Mouse (Mus musculus): ENCODE measurements around the gene Vmn1r43.
"Not testable (repeated sequence)": the region's sequence is repeated elsewhere in the genome, so short reads cannot be mapped to it uniquely, and the experiment has no call there.

Gene Vmn1r43

GRCm38 (mm10) chr6:89876313-89876712 is at the start of gene Vmn1r43, which contains the start of gene Vmn1r42:
Gene Vmn1r43, minus strand, starts transcription at chr6:89876413.
Gene Vmn1r42, minus strand, starts transcription at chr6:89876413.
- not testable (repeated sequence) for DNase-seq (ENCODE audit: low read depth, low spot score)

GRCm38 (mm10) chr6:89883812-89884211 is 7.6 kb upstream of the Vmn1r43 start:
- no peak for DNase-seq (ENCODE audit: low read depth, low spot score)

GRCm38 (mm10) chr6:89883360-89883759 is 7.1 kb upstream of the Vmn1r43 start, which contains the start of gene Vmn1r44:
Gene Vmn1r44, plus strand, starts transcription at chr6:89883660.
- DNase-seq (ENCODE audit: low read depth, low spot score) = no peak

GRCm38 (mm10) chr6:89880867-89881266 is 4.7 kb upstream of the Vmn1r43 start:
- no peak for DNase-seq (ENCODE audit: low read depth, low spot score)

- no peak for DNase-seq (ENCODE audit: low read depth, low spot score)
Observed at GRCm38 (mm10) chr6:89876963-89877362, 750 bp upstream of the Vmn1r43 start.

GRCm38 (mm10) chr6:89867976-89868375 is 8.2 kb downstream of the Vmn1r43 start:
- DNase-seq (ENCODE audit: low read depth, low spot score) = no peak

GRCm38 (mm10) chr6:89867276-89867675 is 8.9 kb downstream of the Vmn1r43 start:
- DNase-seq (ENCODE audit: low read depth, low spot score) = no peak

GRCm38 (mm10) chr6:89863792-89864191 is 12.4 kb downstream of the Vmn1r43 start:
- no peak for DNase-seq (ENCODE audit: low read depth, low spot score)

GRCm38 (mm10) chr6:89859839-89860238 is 16.4 kb downstream of the Vmn1r43 start:
- DNase-seq (ENCODE audit: low read depth, low spot score) = no peak

GRCm38 (mm10) chr6:89857552-89857951 is 18.7 kb downstream of the Vmn1r43 start:
- no peak for DNase-seq (ENCODE audit: low read depth, low spot score)

Data from skeletal muscle tissue, adult 2 months (tissue).